ENCODE assay signal across 14 mouse cellular contexts in genomic region chr16:87324571-87324970, GRCm38 (mm10). TPM values are rescaled to one million over a fixed set of nuclear protein-coding genes. Genes with fewer than 3 reads are reported as not detected.
DNase-seq lines count a peak whose midpoint lies in the region; ATAC-seq and TF ChIP-seq lines count a peak whose summit lies in the region.
"Had no signal": no experiment of that assay in that cellular context is flagged by ENCODE, and none has a peak within 500 bp of the region (broad histone marks: within the 10 kb centered on the region; RNA-seq: fewer than 3 reads in every experiment).

No protein-coding gene starts in this region.

- no peaks in the 10 kb centered on the region for H3K36me3 ChIP-seq in lung, embryonic 14.5 days (ENCODE audit: insufficient read depth)
- H3K36me3 ChIP-seq in lung, postnatal 0 days (ENCODE audit: insufficient read depth, low read length), result no peaks in the 10 kb centered on the region
- no peaks in the 10 kb centered on the region for H3K36me3 ChIP-seq in midbrain, embryonic 15.5 days (replicated peaks)
- H3K36me3 ChIP-seq: forebrain, embryonic 12.5 days; liver, embryonic 15.5 days; midbrain, embryonic 12.5 days had no signal

- H3K9ac ChIP-seq in lung, embryonic 14.5 days, result no peak overlapping the region
- no peak overlapping the region for H3K9ac ChIP-seq in lung, postnatal 0 days (replicated peaks; ENCODE audit: low read depth)
- no peak overlapping the region for H3K9ac ChIP-seq in midbrain, embryonic 15.5 days
- H3K9ac ChIP-seq: forebrain, embryonic 12.5 days; liver, embryonic 15.5 days; midbrain, embryonic 12.5 days had no signal

- no peak overlapping the region for H3K4me2 ChIP-seq in lung, embryonic 14.5 days
- no peak overlapping the region for H3K4me2 ChIP-seq in lung, postnatal 0 days (replicated peaks; ENCODE audit: low read depth, low read length)
- no peak overlapping the region for H3K4me2 ChIP-seq in midbrain, embryonic 15.5 days
- H3K4me2 ChIP-seq: forebrain, embryonic 12.5 days; liver, embryonic 15.5 days; midbrain, embryonic 12.5 days had no signal

- no peaks in the 10 kb centered on the region for H3K4me1 ChIP-seq in lung, embryonic 14.5 days (ENCODE audit: insufficient read depth)
- peaks cover 2% of the 10 kb centered on the region; the same call in 1 of the 2 replicates for H3K4me1 ChIP-seq in lung, adult 2 months (ENCODE audit: control insufficient read depth, insufficient read depth, low read length)
- H3K4me1 ChIP-seq in lung, postnatal 0 days (ENCODE audit: insufficient read depth, low read depth, low read length), result 0 out of 2 replicates have a peak, but pooled peaks cover 3% of the 10 kb centered on the region
- no peaks in the 10 kb centered on the region for H3K4me1 ChIP-seq in midbrain, embryonic 15.5 days
- H3K4me1 ChIP-seq: liver, embryonic 15.5 days had no signal

- whole genome bisulfite sequencing in lung, embryonic 14.5 days, result 37% methylated on average over 5 of the region's 5 CpGs
- 15% methylated on average over 5 of the region's 5 CpGs for WGBS in lung, adult 2 months
- WGBS in lung, postnatal 0 days, result 23% methylated on average over 5 of the region's 5 CpGs
- 73% methylated on average over 5 of the region's 5 CpGs for WGBS in midbrain, embryonic 15.5 days

- no peaks in the 10 kb centered on the region for H3K9me3 ChIP-seq in lung, embryonic 14.5 days (ENCODE audit: low read depth, low read length)
- no peaks in the 10 kb centered on the region for H3K9me3 ChIP-seq in lung, postnatal 0 days (ENCODE audit: low read length)
- H3K9me3 ChIP-seq in midbrain, embryonic 15.5 days, result no peaks in the 10 kb centered on the region
- H3K9me3 ChIP-seq: forebrain, embryonic 12.5 days; liver, embryonic 15.5 days; midbrain, embryonic 12.5 days had no signal

- peak; percentile 75 for DNase-seq in lung, embryonic 14.5 days
- no peak for DNase-seq in lung, adult 2 months
- peak; percentile 2 for DNase-seq in brain, embryonic 14.5 days (ENCODE audit: low read depth)
- peak; percentile 63 for DNase-seq in lung, postnatal 0 days (ENCODE audit: low spot score)
- DNase-seq in thymus, postnatal 25 days, result peak; percentile 1
- DNase-seq in right cerebral cortex, postnatal 25 days, result no peak
- DNase-seq: cerebellum, adult 11-12 months; gastrocnemius, postnatal 36 days; spleen, adult 18-20 months had no signal

- H3K4me3 ChIP-seq in lung, embryonic 14.5 days (ENCODE audit: low read depth, low read length), result no peak overlapping the region
- no peak overlapping the region for H3K4me3 ChIP-seq in lung, adult 2 months (replicated peaks; ENCODE audit: extremely low read depth, low read depth, low read length)
- no peak overlapping the region for H3K4me3 ChIP-seq in lung, postnatal 0 days (ENCODE audit: low read depth, low read length)
- no peak overlapping the region for H3K4me3 ChIP-seq in midbrain, embryonic 15.5 days
- H3K4me3 ChIP-seq: forebrain, embryonic 12.5 days; liver, embryonic 15.5 days; midbrain, embryonic 12.5 days had no signal

- no peak; the same call in 1 of the 2 replicates for TF ChIP-seq EP300 in lung, postnatal 0 days (IDR thresholded peaks at IDR 0.05)

- ATAC-seq in lung, embryonic 14.5 days (ENCODE audit: insufficient read depth), result peak; percentile 21; the same call in 1 of the 2 replicates
- peak; percentile 23; the same call in 1 of the 2 replicates for ATAC-seq in lung, postnatal 0 days
- ATAC-seq in midbrain, embryonic 15.5 days (replicated peaks), result no peak
- ATAC-seq: intestine, postnatal 0 days had no signal

- no peak overlapping the region for H3K27ac ChIP-seq in lung, embryonic 14.5 days (ENCODE audit: low read depth)
- no peak overlapping the region for H3K27ac ChIP-seq in lung, postnatal 0 days (ENCODE audit: low read length)
- no peak overlapping the region for H3K27ac ChIP-seq in midbrain, embryonic 15.5 days
- H3K27ac ChIP-seq: forebrain, embryonic 12.5 days; liver, embryonic 15.5 days; midbrain, embryonic 12.5 days had no signal

- TF ChIP-seq POLR2A in lung, adult 2 months (IDR thresholded peaks at IDR 0.05; ENCODE audit: borderline replicate concordance, extremely low read depth, low read depth, low read length), result no peak
- no peak for TF ChIP-seq POLR2A in brain, embryonic 14.5 days (IDR thresholded peaks at IDR 0.05; ENCODE audit: borderline replicate concordance, extremely low read depth, insufficient read depth, insufficient read length, poor library complexity, severe bottlenecking)

- no peak for TF ChIP-seq CTCF in lung, embryonic 14.5 days (IDR thresholded peaks at IDR 0.05; ENCODE audit: low read depth)
- no peak for TF ChIP-seq CTCF in lung, adult 2 months (IDR thresholded peaks at IDR 0.05; ENCODE audit: insufficient read depth, low read length)
- no peak for TF ChIP-seq CTCF in brain, embryonic 14.5 days (IDR thresholded peaks at IDR 0.05; ENCODE audit: borderline replicate concordance, extremely low read depth, insufficient read depth, insufficient read length)
- TF ChIP-seq CTCF in lung, postnatal 0 days (IDR thresholded peaks at IDR 0.05), result no peak

- H3K27me3 ChIP-seq in lung, embryonic 14.5 days (ENCODE audit: insufficient read depth, low read length), result no peaks in the 10 kb centered on the region
- H3K27me3 ChIP-seq in lung, postnatal 0 days (replicated peaks; ENCODE audit: insufficient read depth, low read length), result no peaks in the 10 kb centered on the region
- H3K27me3 ChIP-seq in midbrain, embryonic 15.5 days (replicated peaks), result no peaks in the 10 kb centered on the region
- H3K27me3 ChIP-seq: forebrain, embryonic 12.5 days; liver, embryonic 15.5 days had no signal

RNA-seq across cellular contexts. Expression of gene N6amt1, which starts 29.4 kb away (rescaled TPM):
- 27.1 and 27.5 TPM in 2 replicates for polyA plus RNA-seq in lung, embryonic 14.5 days (2014; fragmentation: Nextera tagmentation; extraction: Ambion mirVana)
- 6.2 and 6.7 TPM in 2 replicates for polyA plus RNA-seq in lung, adult 2 months (2012; rRNA removed)
- 15.8 and 17.7 TPM in 2 replicates for polyA plus RNA-seq in brain, embryonic 14.5 days (2012; rRNA removed)
- 20.0 and 23.4 TPM in 2 replicates for polyA plus RNA-seq in lung, postnatal 0 days (2015; fragmentation: Nextera tagmentation; extraction: Ambion mirVana)
- polyA plus RNA-seq in midbrain, embryonic 15.5 days (2015; fragmentation: Nextera tagmentation; extraction: Ambion mirVana), result 20.7 and 21.9 TPM in 2 replicates

Comparison
In these comparisons a context has a peak if more than half of its experiments do, and no peak if none do; other contexts are left out.
1. DNase-seq: peak in lung, embryonic 14.5 days (single experiment), brain, embryonic 14.5 days (single experiment), lung, postnatal 0 days (single experiment) and thymus, postnatal 25 days (single experiment); none in lung, adult 2 months (single experiment) and right cerebral cortex, postnatal 25 days (single experiment).